Mouse (Mus musculus) spleen, postnatal 0 days (tissue): ENCODE results near the gene Aadacl4. TPM values are rescaled to one million over a fixed set of nuclear protein-coding genes. Genes with fewer than 3 reads are reported as not detected.

Experiments
- polyA plus RNA-seq: library from polyadenylated mRNA; unstranded; fragments of >200 nt; fragmentation: Nextera tagmentation; extraction: Ambion mirVana; gene quantifications from 2 replicates; pipeline ENCODE4 v1.2.1, GENCODE M21; 2015

Aadacl4 gene
- polyA plus RNA-seq = not detected in 2 replicates

DNA sequence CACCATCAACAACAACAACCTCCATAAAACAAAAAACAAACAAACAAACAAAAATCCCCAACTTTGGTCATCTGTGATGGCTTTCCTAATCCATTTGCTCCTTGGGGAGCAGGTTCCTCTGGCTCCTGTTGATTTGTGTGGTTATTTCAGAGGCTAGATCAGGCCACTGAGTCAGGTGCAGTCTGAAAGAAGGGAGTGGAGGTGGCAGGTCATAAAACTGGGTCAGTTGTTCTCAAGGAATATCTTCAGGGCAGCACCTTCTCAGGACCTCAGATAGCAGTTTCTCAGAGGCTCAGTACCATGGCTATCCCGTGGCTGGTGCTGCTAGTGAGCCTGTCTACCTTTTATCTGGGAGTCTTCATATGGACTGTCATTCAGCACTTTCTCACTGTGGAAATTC is at the start of gene Aadacl4:
Gene Aadacl4 (plus strand): TSS at position 301 of the 400 bp plus-strand sequence.

DNA sequence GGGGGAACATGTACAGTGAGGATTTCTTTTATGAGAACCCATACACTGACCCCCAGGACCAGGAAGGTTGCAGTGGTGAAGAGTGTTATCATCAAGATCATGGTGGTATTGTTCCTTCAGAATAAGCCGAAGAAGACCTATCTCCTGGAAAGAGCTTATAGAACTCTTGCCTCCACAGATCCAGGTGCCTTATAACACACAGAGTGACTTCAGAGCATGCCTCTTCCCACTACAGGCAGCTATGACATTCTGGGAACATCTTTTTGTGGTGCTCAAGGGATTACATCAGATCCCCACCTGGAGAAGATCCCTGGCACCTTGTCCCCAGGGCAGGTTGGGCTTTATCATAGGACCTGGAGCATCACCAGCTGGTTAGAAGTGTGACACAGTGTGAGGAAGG is 48.5 kb upstream of the Aadacl4 start, which contains the start of gene Gm13124:
Gene Gm13124 (minus strand): TSS at position 101 of the 400 bp plus-strand sequence.

Other genes starting within 250 kb of the Aadacl4 start
- not detected in 2 replicates for gene Pramef20, start 235.8 kb upstream of the Aadacl4 start, polyA plus RNA-seq
- gene Pramef12, start 205.2 kb upstream of the Aadacl4 start, polyA plus RNA-seq = not detected in 2 replicates
- gene 1700012P22Rik, start 174.9 kb upstream of the Aadacl4 start, polyA plus RNA-seq = not detected in 2 replicates
- gene Gm9944, start 160.4 kb upstream of the Aadacl4 start, polyA plus RNA-seq = not detected in 2 replicates
- gene Aadacl3, start 150.0 kb upstream of the Aadacl4 start, polyA plus RNA-seq = not detected in 2 replicates
- gene 9430007A20Rik, start 93.9 kb upstream of the Aadacl4 start, polyA plus RNA-seq = not detected in 2 replicates
- gene Gm13124, start 48.6 kb upstream of the Aadacl4 start, polyA plus RNA-seq = not detected in 2 replicates
- gene Gm436, start 72.7 kb downstream of the Aadacl4 start, polyA plus RNA-seq = not detected in 2 replicates
- gene Gm13178, start 107.7 kb downstream of the Aadacl4 start, polyA plus RNA-seq = not detected in 2 replicates
- gene Gm438, start 172.9 kb downstream of the Aadacl4 start, polyA plus RNA-seq = not detected in 2 replicates